Mouse (Mus musculus) gonadal fat pad, adult 2 months (tissue): ENCODE data around the gene Prss8. TPM values are rescaled to one million over a fixed set of nuclear protein-coding genes. Genes with fewer than 3 reads are reported as not detected.
"Not testable (repeated sequence)": the region's sequence is repeated elsewhere in the genome, so short reads cannot be mapped to it uniquely, and the experiment has no call there.

Source experiments
- DNase-seq: peaks from one replicate; pipeline ENCODE4 v3.0.0-alpha.2; 2012; ENCODE audit warnings: low read depth
- polyA plus RNA-seq: library from polyadenylated mRNA; depleted of rRNA; stranded (reverse); fragments of >200 nt; gene quantifications from 2 replicates; pipeline ENCODE4 v1.2.3, GENCODE M21; 2012; rRNA removed

Gene Prss8
- polyA plus RNA-seq, 1 experiment: 83.4 TPM

GRCm38 (mm10) chr7:127895891-127896290 lies 34.0 kb downstream of the Prss8 start:
- DNase-seq: not testable (repeated sequence)

GRCm38 (mm10) chr7:127895442-127895841 lies 34.5 kb downstream of the Prss8 start, which contains the start of the genes Gm21974 and Vkorc1:
Gene Gm21974 (minus strand): TSS chr7:127895454.
Gene Vkorc1 (minus strand): TSS chr7:127895617.
- no peak for DNase-seq

GRCm38 (mm10) chr7:127894480-127894879 lies 35.4 kb downstream of the Prss8 start:
- DNase-seq: no peak

- DNase-seq: no peak
These were observed 39.1 kb downstream of the Prss8 start, which contains the start of gene Prss53 for GRCm38 (mm10) chr7:127890798-127891197. Gene Prss53 (minus strand): TSS chr7:127890970.

- no peak for DNase-seq
These were observed 41.1 kb downstream of the Prss8 start for GRCm38 (mm10) chr7:127888821-127889220.

- no peak for DNase-seq
These were observed 42.1 kb downstream of the Prss8 start for GRCm38 (mm10) chr7:127887781-127888180.

- no peak for DNase-seq
These were observed 42.7 kb downstream of the Prss8 start for GRCm38 (mm10) chr7:127887191-127887590.

- DNase-seq: no peak
These were observed 43.4 kb downstream of the Prss8 start for GRCm38 (mm10) chr7:127886551-127886950.

GRCm38 (mm10) chr7:127885951-127886350 lies 44.0 kb downstream of the Prss8 start:
- DNase-seq: no peak

GRCm38 (mm10) chr7:127880431-127880830 lies 49.5 kb downstream of the Prss8 start:
- no peak for DNase-seq

- DNase-seq: no peak
These were observed 50.6 kb downstream of the Prss8 start for GRCm38 (mm10) chr7:127879301-127879700.

GRCm38 (mm10) chr7:127876467-127877348 lies 53.2 kb downstream of the Prss8 start, which contains the start of gene Zfp668:
Gene Zfp668 (minus strand): TSS chr7:127876828.
- no peak for DNase-seq

- no peak for DNase-seq
These were observed 53.9 kb downstream of the Prss8 start, which contains the start of gene Zfp646 for GRCm38 (mm10) chr7:127876041-127876466. Gene Zfp646 (plus strand): TSS chr7:127876221.

Other genes with a start within 250 kb of the Prss8 start
- gene Bcl7c, start 221.2 kb downstream of the Prss8 start, polyA plus RNA-seq: 21.2 and 30.4 TPM in 2 replicates
- gene Ctf1, start 217.4 kb downstream of the Prss8 start, polyA plus RNA-seq: 21.0 and 35.9 TPM in 2 replicates
- not detected in 2 replicates for gene Ctf2, start 197.9 kb downstream of the Prss8 start, polyA plus RNA-seq
- gene Fbxl19, start 185.6 kb downstream of the Prss8 start, polyA plus RNA-seq: 25.7 and 26.8 TPM in 2 replicates
- gene Orai3, start 160.3 kb downstream of the Prss8 start, polyA plus RNA-seq: 27.1 and 37.9 TPM in 2 replicates
- gene Setd1a, start 153.4 kb downstream of the Prss8 start, polyA plus RNA-seq: 7.6 and 11.8 TPM in 2 replicates
- not detected in 2 replicates for gene Gm49388, start 144.5 kb downstream of the Prss8 start, polyA plus RNA-seq
- 103 and 120 TPM in 2 replicates for gene Hsd3b7, start 129.5 kb downstream of the Prss8 start, polyA plus RNA-seq
- 76.2 and 82.5 TPM in 2 replicates for gene Stx4a, start 105.8 kb downstream of the Prss8 start, polyA plus RNA-seq
- 16.6 and 24.0 TPM in 2 replicates for gene Stx1b, start 105.6 kb downstream of the Prss8 start, polyA plus RNA-seq
- gene Zfp646, start 53.9 kb downstream of the Prss8 start, polyA plus RNA-seq: 18.3 and 22.8 TPM in 2 replicates
- 5.9 and 8.2 TPM in 2 replicates for gene Zfp668, start 53.3 kb downstream of the Prss8 start, polyA plus RNA-seq
- gene Prss53, start 39.1 kb downstream of the Prss8 start, polyA plus RNA-seq: 1.9 and 2.6 TPM in 2 replicates
- gene Gm21974, start 34.6 kb downstream of the Prss8 start, polyA plus RNA-seq: not detected in 2 replicates
- 246 and 309 TPM in 2 replicates for gene Vkorc1, start 34.5 kb downstream of the Prss8 start, polyA plus RNA-seq
- gene Bckdk, start 26.0 kb downstream of the Prss8 start, polyA plus RNA-seq: 118 and 137 TPM in 2 replicates
- 15.9 and 16.4 TPM in 2 replicates for gene Kat8, start 17.6 kb downstream of the Prss8 start, polyA plus RNA-seq
- 23.6 and 29.7 TPM in 2 replicates for gene Prss36, start 16.6 kb upstream of the Prss8 start, polyA plus RNA-seq
- gene Fus, start 37.4 kb upstream of the Prss8 start, polyA plus RNA-seq: 285 and 355 TPM in 2 replicates
- gene Pycard, start 63.8 kb upstream of the Prss8 start, polyA plus RNA-seq: 45.2 and 50.8 TPM in 2 replicates
- 1.2 and 1.6 TPM in 2 replicates for gene Trim72, start 73.8 kb upstream of the Prss8 start, polyA plus RNA-seq
- gene Itgam, start 132.5 kb upstream of the Prss8 start, polyA plus RNA-seq: 13.7 and 17.3 TPM in 2 replicates
- gene Gm49368, start 132.6 kb upstream of the Prss8 start, polyA plus RNA-seq: not detected in 2 replicates
- 3.6 and 3.8 TPM in 2 replicates for gene Itgax, start 199.4 kb upstream of the Prss8 start, polyA plus RNA-seq
- gene Itgad, start 224.3 kb upstream of the Prss8 start, polyA plus RNA-seq: 0.22 and 0.41 TPM in 2 replicates